Mouse (Mus musculus): ENCODE measurements around the gene Stmn1.

The Stmn1 gene

DNA sequence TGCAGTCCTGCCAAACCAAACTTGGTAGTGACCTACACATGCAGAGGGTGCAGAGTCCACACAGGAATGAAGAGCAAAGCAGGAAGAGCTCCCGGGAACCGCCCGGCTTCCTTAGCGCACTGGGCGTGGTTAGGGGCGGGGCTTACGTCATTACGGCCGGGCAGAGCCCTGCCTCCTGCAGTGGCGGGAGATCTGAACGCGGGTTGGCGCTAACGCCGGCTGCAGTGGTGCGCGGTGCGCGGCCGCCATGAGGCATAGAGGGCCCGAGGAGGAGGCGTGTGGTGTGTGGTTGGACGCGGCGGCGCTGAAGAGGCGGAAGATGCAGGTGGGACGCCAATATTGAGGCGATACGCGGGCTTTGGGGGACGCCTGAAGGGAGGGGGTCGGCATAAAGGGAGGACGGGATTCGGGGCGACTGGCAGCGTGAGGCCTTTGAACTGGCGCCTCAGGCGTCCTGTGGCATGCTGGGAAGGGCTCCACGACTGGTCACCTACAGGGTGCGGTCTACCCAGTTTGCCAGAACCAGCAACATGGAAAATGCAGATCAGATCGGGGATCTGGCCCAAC is 42.8 kb downstream of the Stmn1 start, which contains the start of gene Aunip:
Gene Aunip, plus strand, starts transcription at position 155 of the 567 bp plus-strand sequence.
- intact Hi-C loops (cut with DNase I), result no loop called here

- intact Hi-C loops (cut with DNase I), result no loop called here
Observed at GRCm38 (mm10) chr4:134511730-134512129, 43.6 kb downstream of the Stmn1 start.

DNA sequence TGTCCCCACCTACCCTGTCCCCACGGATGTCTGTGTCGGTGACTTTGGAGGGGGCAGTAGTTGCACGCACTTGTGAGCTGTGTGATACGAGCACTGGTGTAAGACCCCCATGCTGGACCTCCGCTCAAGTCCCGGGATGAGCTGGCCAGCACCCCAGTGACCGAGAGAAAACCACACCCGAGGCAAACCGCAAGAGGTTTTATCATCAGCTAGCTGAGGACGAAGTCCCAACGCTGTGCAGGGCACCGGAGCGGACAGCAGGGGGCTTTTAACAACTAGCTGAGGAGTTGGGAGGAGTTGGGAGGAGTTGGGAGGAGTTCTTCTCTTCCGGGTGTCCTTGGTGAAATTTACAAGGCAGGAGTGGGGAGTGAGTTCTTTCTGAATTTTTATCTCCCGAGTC is 44.7 kb downstream of the Stmn1 start:
- intact Hi-C loops (cut with DNase I), result no loop called here

DNA sequence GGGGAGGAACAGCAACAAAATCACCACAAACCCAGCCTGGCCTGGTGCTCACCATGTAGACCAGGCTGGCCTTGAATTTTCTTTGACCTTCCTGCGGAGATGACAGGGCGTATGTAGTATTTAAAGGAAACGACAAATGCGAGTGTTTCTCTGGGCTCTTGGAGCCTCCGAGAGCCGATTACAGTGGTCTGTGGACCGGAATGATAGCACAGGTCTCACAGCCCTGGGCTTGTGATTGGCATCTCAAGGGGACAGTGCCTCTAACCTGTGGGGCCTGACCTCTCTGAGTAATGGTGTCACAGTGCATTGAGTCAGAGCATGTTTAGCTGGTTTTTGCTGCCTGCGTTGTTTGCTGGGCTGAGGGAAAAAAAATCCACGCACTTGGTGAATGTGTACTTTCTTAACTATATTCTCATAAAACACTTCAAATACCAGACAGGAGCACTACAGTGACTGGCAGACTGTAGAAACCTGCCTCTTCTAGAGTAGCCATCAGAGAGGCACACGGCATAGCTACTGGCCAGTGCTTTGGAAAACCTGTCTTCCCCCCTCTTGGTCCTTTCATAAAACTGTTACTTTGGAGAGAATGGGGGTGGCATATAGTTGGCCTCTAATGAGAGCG is 46.3 kb downstream of the Stmn1 start:
- intact Hi-C loops (cut with DNase I), result no loop called here

- intact Hi-C loops (cut with DNase I), result no loop called here
Observed at GRCm38 (mm10) chr4:134515614-134516013, 47.5 kb downstream of the Stmn1 start.

DNA sequence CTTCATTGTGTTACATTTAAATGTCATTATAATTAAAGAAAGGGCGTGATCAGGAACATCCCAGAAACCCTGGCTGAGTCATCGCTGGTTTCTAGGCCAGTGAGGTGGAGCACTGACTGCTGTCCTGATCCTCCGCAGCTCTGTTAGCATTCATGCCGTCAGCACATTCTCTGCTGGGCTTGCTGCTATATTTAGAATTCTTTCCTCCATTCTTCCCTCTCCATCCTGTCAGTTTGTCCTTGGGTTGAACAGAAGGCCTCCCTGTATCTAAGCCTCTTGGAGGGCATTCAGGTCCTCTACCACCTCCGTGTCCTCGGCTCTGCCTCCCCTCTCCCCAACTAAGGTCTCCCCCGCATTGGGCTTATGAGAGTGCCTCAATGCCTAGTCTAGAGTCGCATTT is 48.9 kb downstream of the Stmn1 start:
- intact Hi-C loops (cut with DNase I), result no loop called here

- intact Hi-C loops (cut with DNase I), result no loop called here
Observed at GRCm38 (mm10) chr4:134517719-134518118, 49.6 kb downstream of the Stmn1 start.

DNA sequence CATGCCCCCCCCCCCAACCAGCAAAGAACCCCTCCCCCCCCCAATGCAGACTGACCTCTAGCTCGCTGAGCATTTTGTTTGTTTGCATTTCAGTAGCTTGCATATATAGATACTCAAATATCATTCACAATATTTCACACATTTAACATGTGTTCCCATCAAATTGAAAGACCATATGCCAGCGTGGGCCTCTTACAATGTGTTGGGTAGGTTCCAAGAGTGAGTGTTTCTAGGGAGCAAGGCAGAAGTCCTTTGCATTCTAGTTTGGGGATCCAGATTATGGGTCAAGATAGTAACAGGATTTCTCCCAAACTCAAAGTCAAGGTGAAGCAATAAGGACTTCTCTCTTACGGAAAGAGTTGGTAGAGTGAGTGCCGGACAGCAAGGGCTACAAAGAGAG is 50.4 kb downstream of the Stmn1 start:
- intact Hi-C loops (cut with DNase I), result no loop called here

DNA sequence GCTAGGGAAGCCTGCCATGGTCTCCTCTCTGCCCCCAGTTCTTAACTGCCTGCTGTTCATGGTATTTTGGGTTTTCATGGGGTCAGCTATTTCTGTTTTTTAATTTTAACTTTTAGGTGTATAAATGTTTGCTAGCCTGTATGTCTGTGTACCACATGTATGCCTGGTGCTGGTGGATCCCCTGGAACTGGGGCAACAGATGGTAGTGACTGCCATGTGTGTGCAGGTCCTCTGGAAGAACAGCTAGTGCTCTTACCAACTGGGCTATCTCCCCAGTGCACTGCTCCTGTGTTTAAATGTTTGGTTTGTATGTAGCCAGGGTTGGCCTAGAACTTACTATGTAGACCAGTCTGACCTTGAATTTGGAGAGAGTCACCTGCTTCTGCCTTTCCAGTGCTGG is 51.2 kb downstream of the Stmn1 start:
- intact Hi-C loops (cut with DNase I), result no loop called here

Small RNA genes within 50 kb of the gene (microRNA-seq; reads per million reads assigned to microRNA genes)
- gene Gm23634, result 0.34 to 0.62 reads per million in 2 experiments
